Mouse (Mus musculus) left cerebral cortex, adult 9 months (tissue): ENCODE measurements at regions not wholly inside any gene's neighbourhood (a gene's known extent, or its start where the extent isn't known, plus 50 kb on each side); places are given as distances from the start of the nearest gene placed in this dataset.
"Not testable (repeated sequence)": the region's sequence is repeated elsewhere in the genome, so short reads cannot be mapped to it uniquely, and the experiment has no call there.

Experiments used
- DNase-seq, 2 experiments: peaks; one replicate each; pipeline ENCODE4 v3.0.0; 2022; ENCODE audit warnings: low spot score in 2 of 2

DNA sequence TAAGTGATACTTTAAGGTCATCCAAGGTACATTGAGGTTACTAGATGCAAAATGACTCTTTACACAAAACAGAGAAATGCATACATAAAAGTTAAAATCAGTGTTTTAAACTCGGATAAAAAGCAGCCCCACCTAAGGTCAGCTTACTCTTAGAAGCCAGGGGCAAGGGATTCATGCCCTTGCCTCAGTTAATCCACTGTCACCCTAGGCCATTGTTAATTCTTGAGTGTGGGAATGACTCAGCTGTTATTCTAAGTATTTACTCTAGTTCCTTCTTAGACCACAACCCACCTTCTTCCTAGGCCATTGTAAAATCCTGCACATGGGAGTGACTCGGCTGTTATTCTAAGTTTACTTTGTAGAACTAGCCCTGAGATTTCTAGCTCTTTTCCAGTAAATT is 64.1 kb upstream of the Ces1h start:
- DNase-seq, result not testable (repeated sequence)

DNA sequence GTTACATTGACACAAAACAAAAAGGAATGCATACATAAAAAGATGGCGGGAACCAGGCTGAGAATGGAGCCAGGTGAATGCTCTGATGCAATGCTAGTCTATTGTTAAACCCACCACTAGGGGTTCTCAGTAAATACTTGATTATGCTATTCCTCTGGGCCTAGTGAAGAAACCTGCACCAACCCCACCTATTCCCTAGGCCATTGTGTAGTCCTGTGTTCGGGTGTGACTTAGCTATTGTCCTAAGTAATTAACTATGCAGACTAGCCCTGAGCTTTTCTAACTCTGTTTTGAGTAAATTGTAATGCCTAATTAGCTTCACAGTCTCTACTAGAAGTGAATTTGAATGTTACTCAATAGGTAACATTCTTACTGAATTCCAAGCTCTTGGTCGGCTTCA is 62.4 kb upstream of the Ces1h start:
- DNase-seq, result no peak

DNA sequence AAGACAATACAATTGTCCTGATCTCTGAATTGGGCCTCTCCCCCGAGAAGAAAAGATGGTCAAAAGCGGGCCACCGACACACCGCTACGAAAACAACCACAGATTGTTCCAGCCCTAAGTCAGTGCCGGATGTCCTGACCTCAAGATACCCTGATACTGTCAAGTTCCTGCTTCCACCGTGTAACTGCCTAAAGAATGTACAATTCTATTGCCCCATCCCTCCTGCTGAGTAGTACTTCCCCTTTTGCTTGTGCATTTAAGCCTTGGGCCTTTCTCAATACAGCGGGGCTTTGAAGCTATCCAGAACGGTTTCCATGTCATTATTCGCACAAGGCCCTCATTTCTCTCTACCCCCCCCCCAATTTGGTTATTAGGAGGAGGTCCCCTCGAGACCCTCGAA is 57.1 kb upstream of the Ces1h start:
- DNase-seq, result not testable (repeated sequence)

GRCm38 (mm10) chr8:93430637-93431036 is 51.1 kb upstream of the Ces1h start:
- DNase-seq, result peak; percentile 28 to 84
